Mouse (Mus musculus) cerebellum, adult 2 months (tissue): ENCODE data around the gene Crb3. TPM values are rescaled to one million over a fixed set of nuclear protein-coding genes. Genes with fewer than 3 reads are reported as not detected.
A peak's percentile ranks its signal among the peaks of the same experiment; 100 is the strongest.

Experiments used
- DNase-seq, 2 experiments: peaks; one replicate each; pipeline ENCODE4 v3.0.0; 2021
- H3K27ac ChIP-seq: fragments of 200-500 bp; 2 replicates; pipeline ENCODE4 v1.5.1; 2012; ENCODE audit warnings: low read length, control low read depth, inconsistent platforms; ENCODE audit not compliant: insufficient read depth
- H3K27me3 ChIP-seq: fragments of 200-500 bp; 2 replicates; pipeline ENCODE4 v1.6.1; 2012; ENCODE audit warnings: inconsistent platforms, mild to moderate bottlenecking, low read length, moderate library complexity; ENCODE audit not compliant: control insufficient read depth, insufficient read depth
- H3K4me1 ChIP-seq: fragments of 200-500 bp; 2 replicates; pipeline ENCODE4 v1.6.1; 2011; ENCODE audit warnings: low read length; ENCODE audit not compliant: control insufficient read depth, insufficient read depth
- H3K4me3 ChIP-seq: fragments of 200-500 bp; replicated peaks from 2 replicates; pipeline ENCODE3; 2011; ENCODE audit warnings: mild to moderate bottlenecking, low read depth, low read length, control low read depth; ENCODE audit not compliant: insufficient read depth
- CTCF ChIP-seq: fragments of 200-500 bp; IDR thresholded peaks from 2 replicates; pipeline ENCODE4 v1.5.1; 2011; ENCODE audit warnings: low read depth, mild to moderate bottlenecking, control low read depth, low read length, moderate library complexity, borderline replicate concordance; ENCODE audit not compliant: insufficient read depth
- POLR2A ChIP-seq: fragments of 200-500 bp; IDR thresholded peaks from 2 replicates; pipeline ENCODE4 v1.6.1; 2011; ENCODE audit warnings: low read length, control low read depth, borderline replicate concordance; ENCODE audit not compliant: insufficient read depth
- WGBS: fragments of 180-500 bp; shearing (Covaris S2); methylation state at CpG from one replicate; pipeline ENCODE4 v1.1.7; 2018; 5-methylcytosine and 5-hydroxymethylcytosine counted together
- polyA plus RNA-seq: library from polyadenylated mRNA; depleted of rRNA; stranded (reverse); fragments of >200 nt; gene quantifications from 2 replicates; pipeline ENCODE4 v1.2.3, GENCODE M21; 2012

Crb3 gene
- polyA plus RNA-seq, 1 experiment, result 2.8 TPM

- Histone ChIP-seq H3K4me3 (peak overlapping the region; percentile 98), H3K27ac (peak overlapping the region; percentile 99), H3K27me3 (no peaks in the 10 kb centered on the region), H3K4me1 (peaks cover 23% of the 10 kb centered on the region)
- 5% methylated on average over 11 of the region's 11 CpGs for WGBS
- DNase-seq, result peak; percentile 99
- TF ChIP-seq POLR2A (no peak), CTCF (no peak)
These were observed 27.3 kb downstream of the Crb3 start for GRCm38 (mm10) chr17:57085970-57086757.

DNA sequence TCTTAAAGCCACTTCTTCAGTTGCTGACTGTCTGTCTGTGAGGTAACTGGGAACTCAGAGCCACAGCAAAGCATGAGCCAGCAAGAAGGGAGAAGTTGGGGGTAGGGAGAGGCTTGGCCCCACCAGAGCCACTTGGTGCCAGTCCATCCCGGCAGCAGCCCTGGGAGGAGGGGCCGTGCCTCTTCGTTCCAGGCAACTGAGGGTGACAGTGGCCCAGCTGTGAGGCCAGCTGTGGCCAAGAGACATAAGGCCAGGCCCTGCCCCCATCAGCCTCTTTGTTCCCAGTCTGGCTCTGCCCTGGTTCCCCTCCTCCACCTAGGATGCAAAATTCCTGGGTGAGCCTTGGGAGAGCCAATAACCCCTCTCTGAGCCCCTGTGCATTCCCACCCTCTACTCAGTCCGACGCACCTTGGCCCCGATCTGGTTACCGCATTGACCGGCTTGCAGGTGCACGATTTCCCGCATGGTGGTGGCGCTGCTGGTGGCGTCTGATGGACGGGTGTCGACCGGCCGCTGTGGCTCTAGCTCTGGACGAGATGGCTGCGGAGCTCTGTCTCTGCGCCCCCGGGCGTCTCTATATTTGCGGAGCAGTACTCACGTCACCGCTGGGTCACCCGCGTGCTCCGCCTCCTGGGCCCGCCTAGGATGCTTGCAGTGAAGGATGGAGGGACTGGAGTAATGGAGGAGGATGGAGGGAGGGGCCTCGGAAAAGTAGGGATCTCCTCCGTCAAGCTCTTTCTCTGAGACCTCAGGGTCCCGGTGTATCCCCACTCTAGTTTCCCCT lies 28.3 kb downstream of the Crb3 start, which contains the start of gene Tubb4a:
Gene Tubb4a, minus strand, starts transcription at position 734 of the 784 bp plus-strand sequence.
- Histone ChIP-seq H3K4me1 (peaks cover 15% of the 10 kb centered on the region), H3K4me3 (peak within 1 kb of the TSS; percentile 98), H3K27ac (peak within 1 kb of the TSS; percentile 99), H3K27me3 (no peaks in the 10 kb centered on the region)
- WGBS, result under 1% methylated on average over 31 of the region's 31 CpGs
- peak; percentile 95 for DNase-seq
- TF ChIP-seq CTCF (no peak), POLR2A (peak; percentile 99)

- 96% methylated on average over 3 of the region's 3 CpGs for WGBS
- TF ChIP-seq POLR2A (no peak), CTCF (no peak)
- DNase-seq, result no peak
- no peak overlapping the region for H3K4me3 ChIP-seq
- no peak overlapping the region for H3K27ac ChIP-seq
- no peaks in the 10 kb centered on the region for H3K27me3 ChIP-seq
- no peaks in the 10 kb centered on the region; the same call in 1 of the 2 replicates for H3K4me1 ChIP-seq
These were observed 35.3 kb downstream of the Crb3 start for GRCm38 (mm10) chr17:57094222-57094621.

DNA sequence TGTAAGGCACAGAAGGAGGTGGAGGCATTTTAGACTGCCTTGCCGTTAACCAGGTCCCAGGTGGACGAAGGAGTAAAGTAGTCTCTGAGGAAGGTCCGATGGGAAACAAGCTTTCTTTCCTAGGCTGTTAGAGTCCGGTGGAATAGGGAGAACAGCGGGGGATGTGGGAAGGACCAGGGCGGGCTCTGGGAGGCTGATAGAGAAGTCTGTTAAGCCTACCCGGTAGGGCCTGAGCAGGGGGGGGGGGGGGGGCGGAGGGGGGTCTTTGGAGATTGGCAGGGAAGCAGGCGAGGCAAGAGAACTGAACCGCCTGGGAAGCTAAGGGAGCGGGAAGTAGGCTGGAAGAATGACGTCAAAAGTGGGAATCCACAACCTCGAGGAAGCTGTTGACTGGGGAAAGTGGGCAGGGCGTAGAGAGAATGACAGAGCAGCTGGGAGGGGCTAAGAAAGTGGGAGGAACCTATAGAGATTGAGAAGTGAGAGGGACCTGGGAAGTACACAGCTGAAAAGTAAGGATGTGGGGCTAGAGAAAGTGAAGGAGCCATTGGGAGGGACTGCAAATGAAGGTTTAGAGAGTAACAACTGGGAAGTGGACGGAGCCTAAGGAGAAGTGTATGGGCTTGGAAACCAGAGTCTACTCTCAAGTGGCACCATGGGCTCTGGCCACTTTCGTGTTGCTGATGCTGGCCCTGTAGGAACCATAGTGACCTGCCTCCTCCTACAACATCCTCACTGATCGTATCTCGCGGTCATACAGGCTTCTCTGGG lies 37.1 kb downstream of the Crb3 start:
- H3K4me1 ChIP-seq, result no peaks in the 10 kb centered on the region; the same call in 1 of the 2 replicates
- TF ChIP-seq POLR2A, result no peak
- TF ChIP-seq CTCF, result no peak
- H3K4me3 ChIP-seq, result peak overlapping the region; percentile 25
- DNase-seq, result no peak
- no peaks in the 10 kb centered on the region for H3K27me3 ChIP-seq
- no peak overlapping the region for H3K27ac ChIP-seq
- WGBS, result under 1% methylated on average over 18 of the region's 19 CpGs

DNA sequence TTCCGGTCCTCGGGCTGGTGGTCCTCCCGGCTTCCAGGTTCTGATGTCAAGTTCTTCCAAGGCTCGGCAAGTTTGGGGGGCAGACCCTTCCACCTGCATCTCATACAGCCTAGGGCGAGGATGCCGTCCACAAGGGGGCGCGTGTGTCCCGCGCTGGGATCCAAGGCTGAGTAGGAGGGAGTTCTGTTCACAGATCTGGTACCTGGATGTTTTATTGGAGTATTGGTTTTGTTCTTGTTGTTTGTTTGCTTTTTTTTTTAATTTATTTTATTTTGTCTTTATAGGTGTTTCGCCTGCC lies 37.7 kb downstream of the Crb3 start:
- peak; percentile 80 to 89 for DNase-seq
- no peak for TF ChIP-seq POLR2A
- TF ChIP-seq CTCF, result peak; percentile 87
- H3K4me3 ChIP-seq, result peak overlapping the region; percentile 25
- H3K27me3 ChIP-seq, result no peaks in the 10 kb centered on the region
- H3K27ac ChIP-seq, result no peak overlapping the region
- under 1% methylated on average over 11 of the region's 11 CpGs for WGBS
- H3K4me1 ChIP-seq, result no peaks in the 10 kb centered on the region; the same call in 1 of the 2 replicates

GRCm38 (mm10) chr17:57098321-57098720 lies 39.4 kb downstream of the Crb3 start:
- WGBS, result 85% methylated on average over 5 of the region's 5 CpGs
- no peak overlapping the region for H3K27ac ChIP-seq
- TF ChIP-seq CTCF (no peak), POLR2A (no peak)
- no peaks in the 10 kb centered on the region for H3K27me3 ChIP-seq
- no peak overlapping the region for H3K4me3 ChIP-seq
- H3K4me1 ChIP-seq, result no peaks in the 10 kb centered on the region; the same call in 1 of the 2 replicates
- no peak for DNase-seq

DNA sequence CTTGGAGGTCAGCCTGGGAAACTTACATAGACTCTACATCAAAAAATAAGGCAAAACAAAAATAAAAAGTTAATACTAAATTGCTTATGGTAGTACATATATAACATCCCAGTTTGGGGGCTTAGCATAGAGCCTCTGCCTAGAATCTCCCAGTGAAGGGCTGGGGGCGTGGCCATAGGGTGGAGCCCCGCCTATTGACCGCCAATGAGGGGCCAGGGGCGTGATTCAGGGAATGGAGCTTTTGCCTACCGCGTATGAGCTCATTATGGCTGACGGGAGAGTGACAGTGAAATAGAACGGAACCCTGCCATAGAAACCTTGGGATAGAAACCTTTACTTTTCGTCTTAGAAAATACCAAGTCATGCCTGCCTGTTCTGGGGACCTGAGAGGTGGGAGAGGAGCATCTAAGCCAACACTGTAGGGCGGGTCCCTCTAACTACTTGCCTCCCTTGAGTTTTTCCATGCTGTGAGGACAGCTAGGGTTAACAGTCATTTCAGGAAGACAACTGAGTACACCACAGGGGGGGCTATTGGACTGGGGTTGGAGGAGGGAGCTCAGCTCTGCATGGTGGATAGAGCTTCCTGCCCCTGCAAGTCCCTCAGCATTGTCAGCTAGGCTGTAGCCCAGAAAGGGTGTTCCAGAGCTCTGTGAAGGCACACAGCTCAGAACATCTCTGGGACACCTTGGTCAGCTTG lies 40.9 kb downstream of the Crb3 start:
- H3K4me1 ChIP-seq, result no peaks in the 10 kb centered on the region; the same call in 1 of the 2 replicates
- DNase-seq, result no peak
- TF ChIP-seq CTCF (no peak), POLR2A (no peak)
- 21% methylated on average over 10 of the region's 10 CpGs for WGBS
- no peaks in the 10 kb centered on the region for H3K27me3 ChIP-seq
- H3K4me3 ChIP-seq, result no peak overlapping the region
- H3K27ac ChIP-seq, result no peak overlapping the region
